Mouse (Mus musculus) layer of hippocampus, postnatal 25 days (tissue): ENCODE measurements around the gene Med15. TPM values are rescaled to one million over a fixed set of nuclear protein-coding genes. Genes with fewer than 3 reads are reported as not detected.
A peak's percentile ranks its signal among the peaks of the same experiment; 100 is the strongest.
"Not testable (repeated sequence)": the region's sequence is repeated elsewhere in the genome, so short reads cannot be mapped to it uniquely, and the experiment has no call there.

Experiments
- DNase-seq, 2 experiments: peaks; one replicate each; pipeline ENCODE4 v3.0.0; 2022; ENCODE audit warnings: mixed read lengths in 2 of 2, low spot score in 1 of 2; ENCODE audit errors: extremely low spot score in 1 of 2
- total RNA-seq, 2 experiments: library from RNA; stranded (reverse); gene quantifications; 2 replicates each; pipeline ENCODE4 v1.2.3; 2021

Med15 gene
- total RNA-seq, 2 experiments from 2014 or later: 62.7 to 82.2 TPM

- DNase-seq: no peak
These were observed 110.8 kb downstream of the Med15 start for GRCm38 (mm10) chr16:17621936-17622335.

- peak; percentile 95 to 96 for DNase-seq
These were observed 113.2 kb downstream of the Med15 start, which contains the start of gene Smpd4 for GRCm38 (mm10) chr16:17619198-17620105. Smpd4 (plus strand) TSS chr16:17619354.

GRCm38 (mm10) chr16:17617922-17618565 is 114.6 kb downstream of the Med15 start:
- DNase-seq: peak in 1 of 2 experiments; percentile 58

GRCm38 (mm10) chr16:17616212-17616611 is 116.5 kb downstream of the Med15 start:
- DNase-seq: no peak

- DNase-seq: not testable (repeated sequence)
These were observed 118.0 kb downstream of the Med15 start for GRCm38 (mm10) chr16:17614740-17615139.

- no peak for DNase-seq
These were observed 121.3 kb downstream of the Med15 start for GRCm38 (mm10) chr16:17611383-17611782.

GRCm38 (mm10) chr16:17605684-17606083 is 127.0 kb downstream of the Med15 start:
- no peak for DNase-seq

- no peak for DNase-seq
These were observed 127.8 kb downstream of the Med15 start for GRCm38 (mm10) chr16:17604941-17605340.

Other genes starting within 250 kb of the Med15 start
- 10 to 100 TPM; 76.1 to 84.5 TPM for gene Aifm3, start 243.3 kb downstream of the Med15 start, total RNA-seq
- 100 to 1,000 TPM; 189 to 193 TPM for gene Lztr1, start 224.2 kb downstream of the Med15 start, total RNA-seq
- 10 to 100 TPM; 39.8 to 47.8 TPM for gene Thap7, start 201.8 kb downstream of the Med15 start, total RNA-seq
- gene Lrrc74b, start 171.6 kb downstream of the Med15 start, total RNA-seq: 1 to 10 TPM in 1 of 2 experiments, under 1 TPM in 1; 0.57 to 1.2 TPM
- gene P2rx6, start 171.0 kb downstream of the Med15 start, total RNA-seq: 1 to 10 TPM in 1 of 2 experiments, under 1 TPM in 1; 0.64 to 1.3 TPM
- gene Slc7a4, start 149.7 kb downstream of the Med15 start, total RNA-seq: 100 to 1,000 TPM in 1 of 2 experiments, 10 to 100 TPM in 1; 88.1 to 103 TPM
- gene Smpd4, start 113.5 kb downstream of the Med15 start, total RNA-seq: 10 to 100 TPM; 40.8 to 58.6 TPM
- 10 to 100 TPM; 38.7 to 39.3 TPM for gene Ccdc74a, start 86.4 kb downstream of the Med15 start, total RNA-seq
- 100 to 1,000 TPM in 1 of 2 experiments, 10 to 100 TPM in 1; 97.3 to 103 TPM for gene Klhl22, start 26.7 kb upstream of the Med15 start, total RNA-seq
- 1 to 10 TPM; 2.7 to 2.8 TPM for gene Scarf2, start 64.4 kb upstream of the Med15 start, total RNA-seq
- gene B830017H08Rik, start 100.2 kb upstream of the Med15 start, total RNA-seq: 1 to 10 TPM; 3.6 to 3.7 TPM
- gene Car15, start 105.5 kb upstream of the Med15 start, total RNA-seq: 10 to 100 TPM; 12.9 to 13.5 TPM
- 1 to 10 TPM; 2.4 to 2.7 TPM for gene Gm20518, start 158.8 kb upstream of the Med15 start, total RNA-seq
- under 1 TPM in 1 of 2 experiments, not detected in 1; 0.15 TPM for gene Tssk1, start 161.3 kb upstream of the Med15 start, total RNA-seq
- 100 to 1,000 TPM; 103 to 114 TPM for gene Dgcr2, start 165.7 kb upstream of the Med15 start, total RNA-seq
- not detected for gene Tssk2, start 165.7 kb upstream of the Med15 start, total RNA-seq
- 10 to 100 TPM; 26.3 to 32.1 TPM for gene Ess2, start 178.5 kb upstream of the Med15 start, total RNA-seq
- not detected for gene Gsc2, start 182.2 kb upstream of the Med15 start, total RNA-seq
- 10 to 100 TPM; 52.6 to 53.5 TPM for gene Slc25a1, start 195.3 kb upstream of the Med15 start, total RNA-seq
- gene Vpreb2, start 247.5 kb upstream of the Med15 start, total RNA-seq: not detected